Mouse (Mus musculus) splenic B cell, adult 2 months (primary cell): ENCODE results near the gene Ccnjl.
A peak's percentile ranks its signal among the peaks of the same experiment; 100 is the strongest.

Experiments used
- DNase-seq: peaks from one replicate; pipeline ENCODE4 v3.0.0-alpha.2; 2011; ENCODE audit warnings: low read depth, low spot score
- H3K27me3 ChIP-seq: 2 replicates; pipeline ENCODE4 v1.6.1; 2012; ENCODE audit warnings: mild to moderate bottlenecking, low read length, moderate library complexity, mixed read lengths; ENCODE audit not compliant: control insufficient read depth, poor library complexity, insufficient read depth, severe bottlenecking
- H3K36me3 ChIP-seq: 2 replicates; pipeline ENCODE4 v1.6.1; 2012; ENCODE audit warnings: mild to moderate bottlenecking, low read length, moderate library complexity, mixed read lengths; ENCODE audit not compliant: control insufficient read depth, poor library complexity, insufficient read depth, severe bottlenecking

Gene Ccnjl

DNA sequence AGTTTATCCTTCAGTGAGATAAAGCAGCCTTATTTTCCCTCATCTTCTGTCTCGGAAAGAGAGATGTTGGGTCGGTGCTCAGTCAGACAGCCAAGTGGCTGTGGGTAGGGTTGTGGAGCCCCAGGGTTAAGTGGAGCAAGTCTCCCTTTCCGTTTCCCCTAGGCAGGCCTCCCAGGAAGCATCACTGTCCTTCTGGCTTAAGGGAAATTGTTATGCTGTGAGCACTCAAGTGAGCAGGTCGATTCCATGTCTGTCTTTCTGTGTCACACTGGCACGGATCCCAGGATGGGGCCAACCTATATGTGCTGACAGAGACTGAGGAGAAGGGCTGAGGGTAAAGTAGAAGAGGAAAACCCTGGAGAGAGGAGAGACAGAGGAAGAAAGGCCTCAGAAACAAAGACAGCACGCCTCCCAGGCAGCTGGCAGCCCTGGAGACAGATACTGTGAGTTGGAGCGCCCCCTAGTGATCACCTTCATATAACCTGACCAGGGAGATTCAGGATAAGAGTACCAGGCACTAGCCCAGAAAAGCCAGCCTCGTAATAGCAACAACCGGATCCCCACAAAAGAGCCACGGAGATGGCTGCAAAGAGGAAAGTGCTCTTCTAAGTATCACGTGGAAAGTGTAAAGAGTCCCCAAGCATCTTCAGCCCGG lies 84.4 kb downstream of the Ccnjl start:
- no peaks in the 10 kb centered on the region for H3K36me3 ChIP-seq
- H3K27me3 ChIP-seq = no peaks in the 10 kb centered on the region
- DNase-seq = peak; percentile 65

DNA sequence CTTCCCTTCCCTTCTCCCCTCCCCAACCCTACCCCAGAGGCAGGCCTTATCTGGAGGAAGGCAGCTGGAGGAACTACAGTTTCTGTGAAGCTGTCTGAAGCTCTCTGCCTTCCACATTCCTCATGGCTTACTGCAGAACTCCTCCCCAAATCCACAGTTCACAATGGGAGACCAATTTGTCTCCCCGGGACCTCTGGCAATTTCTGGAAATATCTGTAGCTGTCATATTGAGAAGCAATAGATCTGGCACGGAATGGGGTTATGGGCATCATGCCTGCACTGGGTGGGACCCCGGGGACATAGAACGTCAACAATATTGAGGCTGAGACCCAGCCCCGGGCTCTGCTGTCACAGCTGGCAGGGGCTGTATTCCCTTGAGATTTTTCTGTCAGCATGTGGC lies 89.3 kb downstream of the Ccnjl start:
- H3K27me3 ChIP-seq = no peaks in the 10 kb centered on the region
- DNase-seq = no peak
- no peaks in the 10 kb centered on the region for H3K36me3 ChIP-seq

DNA sequence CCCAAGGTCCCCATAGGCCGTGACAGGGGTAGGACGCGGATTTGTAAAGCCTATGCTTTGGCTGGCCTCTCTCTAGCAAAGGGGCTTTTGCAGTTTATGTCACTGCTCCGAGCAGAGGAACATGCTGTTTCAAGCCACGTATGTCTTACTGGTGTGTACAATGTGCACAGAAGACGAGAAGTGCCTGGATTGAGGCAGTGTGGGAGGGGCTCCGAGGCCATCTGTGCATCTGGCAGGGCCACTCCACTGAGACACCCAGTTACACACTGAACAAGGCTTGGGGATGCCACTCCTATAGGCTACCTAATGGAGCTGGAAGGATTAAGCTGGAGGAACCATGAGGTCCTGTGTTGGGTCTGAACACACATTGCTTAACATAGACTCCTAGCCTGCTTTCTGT lies 89.8 kb downstream of the Ccnjl start:
- DNase-seq = no peak
- no peaks in the 10 kb centered on the region for H3K27me3 ChIP-seq
- no peaks in the 10 kb centered on the region for H3K36me3 ChIP-seq

DNA sequence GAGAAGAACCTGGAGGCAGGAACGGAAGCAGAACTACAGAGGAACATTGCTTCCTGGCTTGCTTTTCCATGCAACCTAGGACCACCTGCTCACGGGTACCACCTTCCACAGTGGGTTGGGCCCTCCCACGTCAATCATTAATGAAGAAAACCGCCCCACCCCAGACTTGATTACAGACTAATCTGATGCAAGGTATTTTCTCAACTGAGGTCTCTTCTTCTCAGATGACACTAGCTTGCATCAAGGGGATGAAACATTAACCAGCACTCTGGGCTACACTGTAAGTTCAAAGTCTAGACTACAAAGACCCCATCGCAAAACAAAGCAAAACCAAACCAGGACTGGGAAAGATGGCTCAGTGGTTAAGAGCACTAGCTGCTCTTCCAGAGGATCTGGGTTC lies 93.2 kb downstream of the Ccnjl start:
- DNase-seq = no peak
- Histone ChIP-seq H3K36me3 (no peaks in the 10 kb centered on the region), H3K27me3 (no peaks in the 10 kb centered on the region)

DNA sequence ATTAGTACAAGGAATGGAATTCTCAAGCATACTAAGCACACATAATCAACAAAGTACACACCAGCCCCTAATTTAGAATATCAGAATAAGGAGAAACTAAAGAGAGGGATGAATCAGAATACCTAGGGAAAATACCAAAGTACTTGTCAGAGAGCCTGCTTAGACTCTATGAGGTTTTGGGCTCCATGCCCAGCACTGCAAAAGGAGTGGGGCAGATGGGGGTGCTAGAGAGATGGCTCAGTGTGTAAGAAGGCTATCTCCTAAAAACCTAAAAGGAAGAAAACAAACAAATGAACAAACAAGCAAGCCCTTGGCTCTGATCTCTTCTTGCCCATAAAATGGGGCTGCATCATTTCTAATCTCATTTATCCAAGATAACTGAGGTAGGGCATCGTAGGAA lies 95.8 kb downstream of the Ccnjl start:
- Histone ChIP-seq H3K27me3 (no peaks in the 10 kb centered on the region), H3K36me3 (no peaks in the 10 kb centered on the region)
- no peak for DNase-seq

DNA sequence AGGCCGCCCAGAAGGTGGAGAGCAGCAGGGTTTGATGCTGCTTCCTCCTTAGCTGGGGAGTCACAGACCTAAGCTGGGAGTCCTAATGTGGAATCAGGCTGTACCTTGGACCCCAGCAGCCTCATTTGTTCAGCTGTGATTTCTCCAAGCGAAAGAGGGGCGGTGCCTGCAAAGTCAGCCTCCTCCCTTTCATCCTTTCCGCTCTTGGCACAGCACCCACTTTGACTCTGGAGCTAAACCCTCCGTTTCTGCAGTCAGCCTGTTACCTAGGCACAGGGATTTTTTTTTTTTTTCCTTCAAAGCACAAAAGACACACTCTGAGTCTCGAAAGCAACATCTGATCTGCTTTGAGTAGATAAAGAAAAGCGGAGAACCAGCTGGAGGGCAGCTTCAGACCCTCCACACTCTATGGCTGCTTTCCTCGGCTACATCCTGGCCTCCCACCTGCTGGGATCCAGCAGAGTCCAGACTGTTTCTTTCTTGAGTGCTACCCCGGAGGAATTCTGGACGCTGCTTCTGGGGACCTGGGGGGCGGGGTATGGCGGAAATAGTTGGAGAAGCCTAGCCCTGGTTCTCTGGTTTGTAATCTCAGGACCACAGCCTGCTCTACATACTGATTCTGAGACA lies 97.8 kb downstream of the Ccnjl start:
- H3K27me3 ChIP-seq = no peaks in the 10 kb centered on the region
- DNase-seq = no peak
- H3K36me3 ChIP-seq = no peaks in the 10 kb centered on the region

DNA sequence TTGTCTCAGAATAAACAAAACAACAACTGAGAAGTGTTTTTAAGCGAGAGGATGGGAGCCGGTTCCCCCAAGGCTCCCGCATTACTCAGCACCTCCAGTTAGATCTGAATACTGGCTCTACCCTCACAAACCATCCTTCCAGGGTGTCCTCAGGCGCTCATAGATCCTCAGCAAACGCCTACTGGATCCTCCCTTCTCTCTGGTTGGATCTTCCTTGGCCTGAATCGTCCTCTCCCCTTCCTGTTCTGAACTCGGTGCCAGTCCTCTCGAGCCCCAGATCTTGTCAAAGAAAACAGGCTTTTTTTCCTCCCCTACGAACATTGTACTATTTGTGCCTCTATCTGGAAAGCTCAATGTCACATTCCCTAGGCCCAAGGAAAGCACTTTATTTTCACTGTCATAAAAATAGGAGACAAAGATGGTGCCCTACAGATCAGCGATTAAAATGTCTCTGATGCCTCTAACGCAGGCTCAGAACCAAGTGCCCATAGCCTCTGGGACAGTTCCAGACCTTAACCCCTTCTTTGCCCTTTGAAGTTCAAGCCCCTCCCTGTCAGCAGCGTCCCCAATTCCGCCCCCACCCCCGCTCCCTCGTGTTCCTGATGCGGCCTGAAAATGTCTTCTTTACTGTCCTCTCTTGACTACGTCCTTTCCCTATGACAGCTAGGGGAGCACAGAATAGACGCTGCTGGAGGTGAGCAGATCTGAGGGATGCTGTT lies 98.5 kb downstream of the Ccnjl start:
- no peak for DNase-seq
- Histone ChIP-seq H3K36me3 (no peaks in the 10 kb centered on the region), H3K27me3 (no peaks in the 10 kb centered on the region)

DNA sequence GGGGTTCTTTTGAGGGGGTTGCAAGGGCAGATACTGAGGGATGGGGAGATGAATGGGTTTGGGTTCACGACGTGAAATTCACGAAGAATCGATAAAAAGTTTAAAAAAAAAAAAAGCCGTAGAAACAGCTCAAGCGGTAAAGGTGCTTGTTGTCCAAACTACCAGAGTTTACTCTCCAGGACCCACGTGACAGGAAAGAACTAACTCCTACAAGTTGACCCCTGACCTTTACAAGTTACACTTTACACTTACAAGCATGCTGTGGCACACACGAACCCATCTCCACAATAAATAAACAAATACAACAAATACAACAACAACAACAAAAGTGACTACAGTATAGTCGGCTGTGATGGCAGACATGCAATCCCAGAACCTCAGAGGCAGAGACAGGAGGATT lies 103.1 kb downstream of the Ccnjl start:
- Histone ChIP-seq H3K36me3 (no peaks in the 10 kb centered on the region), H3K27me3 (no peaks in the 10 kb centered on the region)
- no peak for DNase-seq

DNA sequence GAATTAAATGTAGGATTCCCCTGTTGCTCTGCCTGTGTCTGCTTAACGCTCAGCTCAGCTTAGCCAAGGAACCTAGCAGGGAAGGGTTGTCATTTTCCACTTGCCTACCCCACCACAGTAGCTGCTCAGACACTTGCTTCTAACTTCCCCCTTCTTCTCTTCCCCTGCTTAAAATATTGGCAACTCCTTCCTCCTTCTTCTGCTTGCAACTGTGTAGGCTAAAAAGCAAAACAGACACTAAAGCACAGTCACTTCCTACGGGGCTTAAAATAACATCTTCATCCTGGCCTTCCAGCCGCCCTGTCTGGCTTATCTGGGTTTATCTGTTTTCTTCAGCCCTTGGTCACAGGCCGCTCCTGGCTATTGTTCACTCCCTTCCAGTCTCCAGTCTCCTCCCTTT lies 104.0 kb downstream of the Ccnjl start:
- Histone ChIP-seq H3K36me3 (no peaks in the 10 kb centered on the region), H3K27me3 (no peaks in the 10 kb centered on the region)
- no peak for DNase-seq

DNA sequence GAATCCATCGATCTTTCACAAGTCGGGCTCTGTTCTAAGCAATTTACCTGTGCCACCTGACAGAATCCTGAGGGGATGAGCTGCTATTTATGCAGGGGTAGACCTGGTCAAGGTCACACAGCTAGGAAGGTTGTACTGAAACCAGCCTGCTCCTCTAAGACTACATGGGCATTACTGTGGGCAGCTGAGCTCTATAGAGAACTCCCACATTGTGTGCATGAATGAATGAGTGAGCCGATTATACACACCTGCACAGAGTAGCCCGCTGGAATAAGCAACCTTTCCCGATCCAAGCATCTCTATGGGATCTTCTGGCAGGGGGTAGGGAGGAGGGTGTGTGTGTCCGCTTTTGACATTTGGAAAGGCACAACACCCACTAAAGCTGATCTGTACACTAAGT lies 104.6 kb downstream of the Ccnjl start:
- Histone ChIP-seq H3K27me3 (no peaks in the 10 kb centered on the region), H3K36me3 (no peaks in the 10 kb centered on the region)
- DNase-seq = no peak

DNA sequence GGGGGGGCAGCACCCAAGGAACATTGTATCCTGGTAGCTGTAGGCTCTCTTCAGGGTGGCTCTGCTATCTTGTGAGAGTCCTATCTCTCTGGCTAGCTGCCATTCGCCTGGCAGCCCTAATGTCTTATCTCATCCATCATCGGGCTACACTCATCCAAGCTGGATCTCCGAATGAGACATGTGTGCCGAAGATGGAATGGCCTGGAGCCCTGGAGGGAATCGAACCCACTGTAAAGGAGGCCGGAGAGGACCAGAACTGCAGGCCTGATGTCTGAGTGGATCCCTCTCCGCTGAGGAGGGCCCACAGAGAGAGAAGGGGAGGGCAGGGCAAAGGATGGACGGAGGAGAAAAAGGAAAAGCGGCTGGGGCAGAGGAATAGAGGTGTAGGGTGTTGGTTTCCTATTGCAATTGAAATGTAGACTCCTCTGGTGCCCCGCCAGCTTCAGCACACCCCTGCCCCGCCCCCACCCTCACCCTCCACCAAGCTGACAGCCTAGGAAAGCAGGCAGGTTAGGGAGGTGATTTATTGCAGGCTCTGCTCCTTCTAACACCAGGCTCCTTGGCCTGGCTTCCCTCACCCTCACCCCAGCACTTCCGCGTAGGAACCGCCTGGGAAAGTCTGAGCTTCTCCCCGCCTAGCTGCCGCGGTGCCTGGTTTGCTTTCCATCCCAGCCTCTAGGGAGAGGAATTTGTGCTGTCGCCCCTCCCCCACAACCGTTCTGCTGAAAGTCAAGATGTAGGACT lies 105.2 kb downstream of the Ccnjl start:
- DNase-seq = no peak
- no peaks in the 10 kb centered on the region for H3K36me3 ChIP-seq
- H3K27me3 ChIP-seq = no peaks in the 10 kb centered on the region
